Mouse (Mus musculus) left cerebral cortex, adult 18-20 months (tissue): ENCODE measurements around the gene Rilp. TPM values are rescaled to one million over a fixed set of nuclear protein-coding genes. Genes with fewer than 3 reads are reported as not detected.
"Not testable (repeated sequence)": the region's sequence is repeated elsewhere in the genome, so short reads cannot be mapped to it uniquely, and the experiment has no call there.

Source experiments
- DNase-seq, 2 experiments: peaks; one replicate each; pipeline ENCODE4 v3.0.0; 2021 to 2022; ENCODE audit warnings: low spot score in 2 of 2, mixed read lengths in 1 of 2
- microRNA-seq, 2 experiments: library from miRNA; unstranded; fragments of <30 nt; microRNA quantifications; one replicate each; pipeline ENCODE4 v1.2.0; 2021
- total RNA-seq, 2 experiments: library from RNA; stranded (reverse); gene quantifications; 2 replicates each; pipeline ENCODE4 v1.2.3; 2021

The Rilp gene
- total RNA-seq, 2 experiments from 2014 or later: 1.6 to 1.8 TPM

DNA sequence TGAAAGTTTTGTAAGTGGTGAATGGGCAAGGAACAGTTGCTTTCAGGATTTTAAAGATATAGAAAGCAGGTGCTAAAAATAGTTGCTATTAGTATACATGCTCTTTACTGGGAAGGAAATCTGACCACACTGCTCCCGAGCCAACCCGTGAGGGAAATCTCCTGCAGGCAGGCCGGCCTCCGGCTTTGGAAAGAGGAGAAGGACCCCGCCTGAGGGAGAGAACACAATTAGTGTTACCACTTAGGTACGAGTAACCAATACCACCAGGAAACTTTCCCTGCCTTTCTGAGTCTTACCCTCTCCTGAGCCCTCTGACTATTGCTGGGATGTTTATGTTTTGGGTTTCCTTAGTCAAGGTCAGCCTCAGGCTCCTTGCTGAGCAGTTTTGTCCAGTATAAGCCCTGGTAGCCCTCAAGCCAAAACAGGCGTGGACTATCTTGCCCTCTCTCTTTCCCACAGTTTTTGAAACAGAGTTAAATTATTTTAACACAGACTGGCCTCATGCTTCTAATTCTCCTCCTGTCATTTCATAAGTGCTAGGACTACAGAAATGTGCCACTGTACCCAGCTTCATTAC lies 43.1 kb downstream of the Rilp start:
- DNase-seq: no peak

DNA sequence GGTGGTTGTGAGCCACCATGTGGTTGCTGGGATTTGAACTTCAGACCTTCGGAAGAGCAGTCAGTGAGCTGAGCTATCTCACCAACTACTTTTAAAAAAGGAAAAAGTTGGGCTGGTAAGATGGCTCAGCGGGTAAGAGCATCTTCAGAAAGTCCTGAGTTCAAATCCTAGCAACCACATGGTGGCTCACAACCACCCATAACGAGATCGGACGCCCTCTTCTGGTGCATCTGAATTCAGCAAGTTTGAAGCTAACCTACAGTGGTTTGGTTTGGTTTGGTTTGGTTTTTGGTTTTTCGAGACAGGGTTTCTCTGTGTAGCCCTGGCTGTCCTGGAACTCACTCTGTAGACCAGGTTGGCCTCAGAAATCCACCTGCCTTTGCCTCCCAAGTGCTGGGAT lies 46.1 kb downstream of the Rilp start:
- DNase-seq: not testable (repeated sequence)

DNA sequence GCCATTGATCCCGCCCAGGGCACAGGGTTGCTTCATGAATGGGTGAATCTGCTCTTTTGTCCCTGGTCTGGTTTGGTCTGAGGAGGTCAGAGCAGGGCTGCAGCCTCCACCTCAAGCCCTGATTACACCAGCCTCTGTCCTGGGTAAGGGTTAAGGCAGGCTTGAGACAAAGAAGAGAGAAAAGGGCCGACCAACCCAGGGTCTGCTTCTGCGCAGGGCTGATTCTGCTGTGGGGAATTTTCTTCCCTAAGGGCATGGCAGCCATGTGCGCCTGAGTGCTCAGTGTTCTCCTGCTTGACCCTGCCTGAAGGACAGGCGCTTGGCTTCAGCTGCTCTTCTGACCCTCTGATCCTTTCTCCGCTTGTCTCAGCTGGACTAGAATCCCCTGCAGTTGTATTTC lies 47.2 kb downstream of the Rilp start:
- no peak for DNase-seq

DNA sequence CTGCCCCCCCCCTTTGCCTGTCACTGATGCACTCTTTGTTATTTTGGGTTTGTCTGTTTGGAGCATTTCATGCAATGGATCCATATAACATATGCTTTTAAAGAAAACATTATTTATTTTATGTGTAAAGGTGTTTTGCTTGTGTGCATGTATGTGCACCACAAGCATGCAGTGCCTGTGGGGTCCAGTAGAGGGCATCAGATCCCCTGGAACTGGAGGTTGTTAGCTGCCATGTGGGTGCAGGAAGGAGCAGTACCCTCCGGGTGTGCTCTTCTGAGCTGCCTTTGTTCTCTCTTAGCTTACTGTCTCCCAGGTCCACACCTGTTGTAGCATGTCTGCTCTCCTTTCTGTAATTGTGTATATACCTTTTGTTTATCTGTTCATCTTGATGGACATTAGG lies 48.2 kb downstream of the Rilp start:
- DNase-seq: no peak

DNA sequence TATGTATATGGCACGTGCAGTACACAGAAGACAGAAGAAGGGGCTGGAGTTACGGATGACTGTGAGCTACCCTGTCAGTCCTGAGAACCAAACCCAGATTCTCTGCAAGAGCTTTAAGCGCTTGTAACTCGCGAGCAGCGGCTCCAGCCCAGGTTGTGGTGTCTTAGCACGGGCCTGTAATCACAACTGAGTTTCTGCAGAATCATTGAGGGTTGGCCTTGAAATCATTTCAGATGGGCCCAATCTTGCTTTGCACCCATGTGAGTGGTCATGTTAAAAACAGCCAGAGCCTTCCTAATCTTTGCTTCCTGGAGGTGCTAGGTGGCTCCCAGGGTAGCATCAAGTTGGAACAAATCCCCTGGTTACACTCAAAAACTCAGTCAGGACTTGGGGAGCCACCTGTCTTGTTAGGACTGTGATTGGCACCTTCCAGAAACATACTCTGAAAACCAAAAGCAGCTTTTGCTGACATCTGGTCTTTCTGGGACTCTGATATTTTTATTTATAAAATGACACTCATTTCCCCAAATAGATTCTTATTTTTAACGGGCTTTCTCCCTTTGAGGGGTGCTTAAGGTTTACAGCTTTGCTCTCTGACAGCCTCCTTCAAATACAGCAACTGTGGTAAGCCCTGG lies 50.1 kb downstream of the Rilp start:
- DNase-seq: no peak

DNA sequence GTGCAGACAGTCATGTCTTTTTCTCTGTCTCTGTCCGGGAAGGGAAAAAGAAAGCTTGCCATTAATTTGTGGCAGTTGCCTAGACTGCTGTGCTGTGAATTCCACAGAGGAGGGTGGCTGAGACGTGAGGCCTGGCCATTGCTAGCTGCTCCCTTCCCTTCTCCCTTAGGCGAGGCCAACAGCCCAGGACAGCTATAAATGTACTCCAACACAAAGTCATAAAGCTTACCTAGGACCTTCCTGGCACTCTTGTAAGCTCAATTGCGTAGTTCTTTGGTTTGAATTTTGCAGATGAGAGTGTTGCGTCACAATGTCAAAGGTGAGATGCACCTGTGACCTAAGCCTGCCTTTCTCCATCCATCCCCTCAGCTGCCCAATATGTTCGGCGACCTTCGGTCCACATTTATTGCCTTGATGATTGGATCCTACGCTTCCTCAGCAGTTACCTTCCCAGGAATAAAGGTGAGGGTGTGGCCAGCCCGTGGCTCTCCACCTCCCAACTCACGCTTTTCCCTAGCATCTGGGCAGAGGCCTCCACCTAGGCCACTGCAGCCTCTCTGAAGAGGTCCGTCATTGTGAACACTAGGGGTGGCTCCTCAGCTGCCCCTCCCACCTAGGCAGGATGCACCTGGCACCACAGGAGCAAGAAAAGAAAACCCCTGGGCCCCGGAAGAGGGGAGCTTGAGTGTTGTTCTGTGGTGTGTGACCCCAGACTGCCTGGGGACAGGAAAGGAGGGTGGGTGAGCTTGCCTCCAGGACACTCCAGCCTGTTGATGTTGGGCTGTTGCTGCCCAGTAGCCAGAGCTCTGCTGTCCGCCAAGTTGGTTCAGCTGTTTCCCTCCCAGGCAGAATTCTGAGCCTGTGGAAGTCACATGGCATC lies 50.9 kb downstream of the Rilp start:
- DNase-seq: no peak

DNA sequence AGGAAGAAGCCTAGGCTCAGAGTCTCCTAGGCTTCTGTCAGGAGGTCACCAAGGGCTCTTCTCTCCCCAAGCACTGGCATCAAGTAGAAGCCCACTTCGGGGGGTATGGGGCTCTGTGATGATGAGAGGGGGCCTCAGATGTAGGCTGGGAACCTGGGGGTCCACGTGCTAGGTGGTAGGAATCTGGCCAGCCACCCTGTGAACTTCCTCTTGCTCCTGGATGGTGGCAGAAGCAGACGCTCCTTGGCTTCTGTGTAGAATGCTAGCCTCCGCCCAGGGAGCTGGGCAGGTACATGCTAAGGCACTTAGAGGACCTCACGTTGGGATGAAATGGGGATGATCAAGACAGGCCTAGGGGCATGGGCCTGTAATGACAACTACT lies 51.5 kb downstream of the Rilp start:
- DNase-seq: no peak

Small RNA genes within 50 kb of the gene (microRNA-seq; reads per million reads assigned to microRNA genes)
- gene Mir22 (11,502 to 12,372 reads per million in 2 experiments), gene Mir3971 (0 reads per million in 2 experiments)

Other genes starting within 250 kb of the Rilp start
- gene Rpa1, start 161.8 kb upstream of the Rilp start, total RNA-seq: 10 to 100 TPM; 47.2 to 49.9 TPM
- 10 to 100 TPM; 13.7 to 17.5 TPM for gene Smyd4, start 161.7 kb upstream of the Rilp start, total RNA-seq
- gene Serpinf1, start 87.4 kb upstream of the Rilp start, total RNA-seq: 10 to 100 TPM; 12.6 to 12.7 TPM
- under 1 TPM in 1 of 2 experiments, not detected in 1; 0.35 TPM for gene Serpinf2, start 70.5 kb upstream of the Rilp start, total RNA-seq
- 10 to 100 TPM; 18.7 to 19.4 TPM for gene Wdr81, start 55.4 kb upstream of the Rilp start, total RNA-seq
- under 1 TPM; 0.91 to 1.00 TPM for gene Tlcd2, start 48.4 kb upstream of the Rilp start, total RNA-seq
- gene Prpf8, start 23.3 kb upstream of the Rilp start, total RNA-seq: 100 to 1,000 TPM; 128 to 134 TPM
- gene Scarf1, start 3.4 kb downstream of the Rilp start, total RNA-seq: 1 to 10 TPM; 1.1 to 1.2 TPM
- 10 to 100 TPM; 49.9 to 50.9 TPM for gene Slc43a2, start 21.6 kb downstream of the Rilp start, total RNA-seq
- 100 to 1,000 TPM; 330 to 343 TPM for gene Pitpna, start 78.0 kb downstream of the Rilp start, total RNA-seq
- gene Inpp5k, start 120.9 kb downstream of the Rilp start, total RNA-seq: 10 to 100 TPM; 36.1 to 36.6 TPM
- gene Myo1c, start 140.4 kb downstream of the Rilp start, total RNA-seq: 10 to 100 TPM; 20.9 to 25.1 TPM
- 100 to 1,000 TPM; 126 to 132 TPM for gene Crk, start 169.2 kb downstream of the Rilp start, total RNA-seq
- gene Ywhae, start 222.8 kb downstream of the Rilp start, total RNA-seq: 1,000 to 10,000 TPM in 1 of 2 experiments, 100 to 1,000 TPM in 1; 948 to 1,014 TPM